Mouse (Mus musculus): Measurements from ENCODE around the gene Gramd2.

The Gramd2 gene

GRCm38 (mm10) chr9:59668473-59668872, 11.5 kb upstream of the Gramd2 start:
- DNase-seq (ENCODE audit: low spot score in 2 of 2), result no peak

DNA sequence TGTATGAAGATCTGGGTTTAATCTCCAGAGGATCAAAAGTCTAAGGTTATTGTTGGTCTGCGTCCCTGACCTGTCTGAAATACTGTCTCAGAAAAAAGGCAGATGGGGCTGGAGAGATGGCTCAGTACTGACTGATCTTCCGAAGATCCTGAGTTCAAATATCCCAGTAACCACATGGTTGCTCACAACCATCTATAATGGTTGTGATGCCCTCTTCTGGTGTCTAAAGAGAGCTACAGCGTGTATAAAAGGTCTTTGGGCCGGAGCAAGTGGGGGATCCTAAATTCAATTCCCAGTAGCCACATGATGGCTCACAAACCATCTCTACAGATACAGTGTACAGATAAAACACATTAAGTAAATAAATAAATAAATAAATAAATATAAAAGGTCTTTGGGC, 10.8 kb upstream of the Gramd2 start:
- no peak for DNase-seq (ENCODE audit: low spot score in 2 of 2)

DNA sequence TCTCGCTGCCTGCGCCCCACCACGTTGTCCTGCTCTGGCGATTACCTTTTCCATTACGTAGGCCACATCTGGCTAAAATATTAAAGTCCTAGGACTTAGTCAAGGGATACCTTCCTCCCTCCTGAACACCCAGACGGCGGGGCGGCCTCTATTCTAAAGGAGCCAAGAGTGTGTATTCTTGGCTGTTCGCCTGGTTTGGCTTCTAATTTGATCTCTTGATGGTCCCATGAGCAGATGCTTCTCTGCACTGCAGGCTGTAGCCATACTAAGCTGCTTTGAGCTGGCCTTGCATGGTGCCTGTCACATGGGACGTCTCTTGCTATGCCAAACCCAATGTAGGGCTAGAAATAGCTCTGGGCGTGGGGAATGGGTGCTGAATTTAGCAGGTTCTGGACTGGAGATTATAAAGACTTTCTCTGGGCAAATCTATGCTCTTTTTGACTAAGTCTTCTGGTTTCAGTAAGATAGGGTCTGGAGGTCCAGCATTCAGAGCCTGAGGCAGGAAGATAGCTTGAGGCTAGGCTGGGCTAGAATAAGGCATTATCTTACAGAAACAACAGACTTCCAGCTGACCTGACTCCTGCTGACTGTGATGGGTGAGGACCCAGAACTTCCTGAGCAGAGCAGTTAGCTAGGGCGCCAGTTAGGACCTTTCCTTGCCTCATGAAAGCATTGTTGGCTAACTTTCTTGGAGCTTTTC, 7.6 kb upstream of the Gramd2 start:
- DNase-seq (ENCODE audit: low spot score in 2 of 2), result no peak

DNA sequence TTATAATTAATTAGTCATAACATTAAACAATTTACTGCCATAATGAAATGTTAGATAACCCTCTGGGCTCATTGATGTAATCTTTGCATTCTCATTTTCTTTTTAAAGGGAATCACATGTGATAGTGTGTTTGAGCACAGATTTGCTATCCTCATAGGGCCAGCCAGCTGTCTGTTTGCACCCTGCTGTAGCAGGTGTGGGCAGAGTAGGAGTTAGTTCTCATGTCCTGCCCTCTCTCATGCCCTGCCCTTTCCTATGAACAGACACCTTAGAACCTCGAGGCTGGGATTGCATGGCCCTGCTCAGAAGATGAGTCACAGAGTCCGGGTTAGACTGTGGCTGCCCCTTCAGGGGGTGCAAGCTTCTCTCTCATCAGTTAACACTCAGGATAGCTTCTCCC, 6.5 kb upstream of the Gramd2 start:
- no peak for DNase-seq (ENCODE audit: low spot score in 2 of 2)

DNA sequence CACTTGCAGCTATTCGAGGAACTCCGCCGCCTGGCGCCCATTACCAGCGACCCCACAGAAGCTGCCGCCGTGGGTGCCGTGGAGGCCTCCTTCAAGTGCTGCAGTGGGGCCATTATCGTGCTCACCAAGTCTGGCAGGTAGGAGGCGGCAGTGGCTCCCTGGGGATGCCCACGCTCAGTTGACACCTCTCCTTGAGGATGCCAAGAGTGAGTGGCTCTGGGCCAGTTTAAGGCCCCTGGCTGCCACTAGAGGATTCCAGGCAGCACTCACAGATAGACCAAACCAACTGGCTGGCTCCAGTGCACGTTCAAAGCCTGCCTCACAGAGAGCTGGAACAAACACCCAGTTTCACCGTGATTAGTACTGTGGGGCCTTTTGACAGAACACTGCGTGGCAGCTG, 4.3 kb upstream of the Gramd2 start:
- DNase-seq (ENCODE audit: low spot score in 2 of 2), result no peak

DNA sequence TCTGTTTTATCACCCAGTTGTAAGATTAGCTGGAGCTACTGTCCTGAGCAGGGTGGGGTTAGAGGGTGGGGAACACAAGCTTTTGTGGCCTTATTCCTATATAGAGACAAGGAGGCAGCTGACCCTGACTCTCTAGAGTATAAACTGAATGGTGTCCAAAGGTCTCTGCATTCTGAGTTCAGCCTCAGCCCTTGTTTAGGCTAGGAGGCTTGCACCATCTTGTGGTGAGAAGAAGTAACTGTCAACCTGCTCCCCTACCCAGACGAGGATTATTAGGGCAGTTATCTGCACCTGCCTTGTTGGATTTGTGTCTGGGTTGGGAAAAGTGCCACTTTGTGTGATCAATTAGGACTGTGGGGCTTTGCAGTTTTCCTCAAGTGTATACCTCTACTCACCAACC, 1.6 kb upstream of the Gramd2 start:
- DNase-seq (ENCODE audit: low spot score in 2 of 2), result no peak

DNA sequence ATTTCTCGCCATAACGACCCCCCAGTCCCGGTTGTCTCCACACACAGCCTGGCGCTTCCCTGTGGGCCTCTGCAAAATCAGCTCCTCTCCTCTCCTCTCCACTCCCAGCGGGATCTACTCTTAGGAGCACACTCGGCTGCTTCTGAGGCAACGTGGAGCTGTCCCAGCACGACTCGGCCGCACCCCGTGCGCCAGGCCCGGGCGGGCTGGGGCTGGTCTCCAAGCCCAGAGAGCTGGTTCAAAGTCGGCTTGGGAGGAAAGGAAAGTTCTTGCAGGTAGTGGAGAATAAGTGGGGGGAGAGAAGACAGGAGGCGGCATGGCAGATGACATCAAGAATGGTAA, 561 bp downstream of the Gramd2 start:
- no peak for DNase-seq (ENCODE audit: low spot score in 2 of 2)

DNA sequence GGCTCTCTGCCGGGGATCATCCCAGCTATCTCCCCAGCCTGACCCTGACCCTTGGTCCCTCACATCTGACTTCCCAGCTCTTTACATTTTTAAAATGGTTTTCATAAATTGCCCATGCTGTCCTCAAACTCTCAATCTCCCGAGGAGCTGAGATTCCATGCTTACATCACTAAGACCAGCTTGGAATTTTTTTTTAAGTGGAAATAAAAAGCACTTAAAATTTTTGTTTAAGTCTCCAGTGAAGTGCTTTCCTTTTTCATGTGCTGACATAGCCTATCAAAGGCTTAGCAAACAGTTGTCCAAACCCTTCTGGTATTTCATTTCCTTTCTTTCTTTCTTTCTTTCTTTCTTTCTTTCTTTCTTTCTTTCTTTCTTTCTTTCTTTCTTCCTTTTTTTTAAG, 4.1 kb downstream of the Gramd2 start:
- no peak for DNase-seq (ENCODE audit: low spot score in 2 of 2)

DNA sequence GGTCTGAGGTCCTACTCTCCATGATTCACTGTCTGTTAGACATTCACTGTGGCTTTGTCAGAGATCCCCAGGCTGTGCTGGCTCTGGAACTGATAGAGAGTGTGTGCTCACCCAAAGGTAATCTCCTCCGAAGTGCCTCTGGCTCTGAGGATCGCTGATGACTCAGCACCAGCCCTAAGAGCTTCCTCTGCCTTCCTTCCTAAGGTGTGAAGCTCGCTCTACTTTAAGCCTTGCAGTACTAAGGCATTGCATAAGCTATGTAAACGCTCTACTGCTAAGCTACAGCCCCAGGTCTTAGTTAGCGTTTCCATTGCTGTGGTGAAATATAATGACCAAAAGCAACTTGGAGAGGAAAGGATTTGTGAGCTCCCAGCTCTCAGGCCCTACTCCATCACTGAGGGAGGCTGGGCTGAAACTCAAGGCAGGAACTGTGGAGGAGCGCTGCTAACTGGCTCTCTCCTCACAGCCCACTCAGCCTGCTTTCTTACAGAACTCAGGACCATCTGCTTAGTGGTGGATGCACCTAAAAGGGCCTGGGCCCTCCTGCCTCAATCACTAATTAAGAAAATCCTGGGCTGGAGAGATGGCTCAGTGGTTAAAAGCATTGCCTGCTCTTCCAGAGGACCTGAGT, 7.6 kb downstream of the Gramd2 start:
- DNase-seq (ENCODE audit: low spot score in 2 of 2), result no peak

- peak; percentile 78 to 84 for DNase-seq (ENCODE audit: low spot score in 2 of 2)
Measured at GRCm38 (mm10) chr9:59691635-59692094, 11.7 kb downstream of the Gramd2 start.

DNA sequence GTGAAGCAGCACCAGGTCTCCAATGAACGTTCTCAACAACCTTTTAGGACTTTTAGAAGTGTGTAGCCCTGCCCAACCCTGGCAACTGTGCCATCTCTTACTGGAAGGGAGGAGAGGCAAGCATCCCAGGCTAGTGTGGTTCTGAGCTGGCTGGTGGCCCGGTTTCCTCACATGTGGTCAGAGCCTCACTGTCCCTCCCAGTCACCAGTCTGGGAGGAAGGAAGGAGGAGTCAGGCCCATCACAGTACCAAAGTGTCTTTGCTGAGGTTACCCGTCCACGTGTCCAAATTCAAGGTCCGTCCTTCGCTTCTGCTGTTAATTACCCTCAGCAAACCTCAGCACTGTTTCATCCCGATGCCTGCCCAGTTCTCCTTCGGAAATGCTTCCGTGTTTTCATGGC, 12.2 kb downstream of the Gramd2 start:
- no peak for DNase-seq (ENCODE audit: low spot score in 2 of 2)

- DNase-seq (ENCODE audit: low spot score in 2 of 2), result no peak
Measured at GRCm38 (mm10) chr9:59694571-59695450, 14.9 kb downstream of the Gramd2 start.

DNA sequence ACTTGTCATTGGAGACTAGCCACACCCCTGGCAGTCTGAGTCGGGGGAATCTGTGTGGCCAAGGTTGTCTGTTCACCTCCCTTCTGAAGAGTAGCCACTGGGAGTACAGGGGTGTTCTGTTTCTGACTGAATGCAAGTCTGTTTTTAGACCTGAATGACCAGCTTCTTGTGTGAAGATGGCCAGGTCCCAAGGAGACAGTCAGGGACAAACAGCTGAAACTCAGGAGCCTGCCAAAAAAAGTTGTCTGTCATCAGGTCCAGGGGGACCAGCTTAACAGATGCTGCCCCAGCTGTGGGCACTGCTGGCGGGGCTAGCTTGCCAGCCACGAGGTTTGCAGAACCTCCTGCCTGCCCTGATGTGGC, 15.5 kb downstream of the Gramd2 start:
- no peak for DNase-seq (ENCODE audit: low spot score in 2 of 2)

- DNase-seq (ENCODE audit: low spot score in 2 of 2), result no peak
Measured at GRCm38 (mm10) chr9:59696381-59696780, 16.4 kb downstream of the Gramd2 start.

GRCm38 (mm10) chr9:59701094-59701493, 21.1 kb downstream of the Gramd2 start:
- no peak for DNase-seq (ENCODE audit: low spot score in 2 of 2)

DNA sequence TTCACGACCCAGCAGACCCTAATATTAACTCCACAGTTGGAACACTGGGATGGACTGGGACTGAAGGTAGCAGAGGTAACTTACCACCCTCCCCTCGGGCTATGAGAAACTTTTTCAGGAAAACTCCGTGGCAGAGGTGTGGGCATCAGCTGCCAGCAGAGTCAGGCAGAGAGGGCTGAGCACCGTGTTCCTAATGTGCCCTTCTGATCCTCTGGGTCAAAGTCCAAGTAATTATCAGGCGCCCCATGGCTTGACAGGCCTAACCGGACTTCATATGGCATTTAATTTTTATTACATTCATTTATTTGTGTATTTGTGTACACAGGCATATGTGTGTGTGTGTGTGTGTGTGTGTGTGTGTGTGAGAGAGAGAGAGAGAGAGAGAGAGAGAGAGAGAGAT, 23.2 kb downstream of the Gramd2 start:
- no peak for DNase-seq (ENCODE audit: low spot score in 2 of 2)

DNA sequence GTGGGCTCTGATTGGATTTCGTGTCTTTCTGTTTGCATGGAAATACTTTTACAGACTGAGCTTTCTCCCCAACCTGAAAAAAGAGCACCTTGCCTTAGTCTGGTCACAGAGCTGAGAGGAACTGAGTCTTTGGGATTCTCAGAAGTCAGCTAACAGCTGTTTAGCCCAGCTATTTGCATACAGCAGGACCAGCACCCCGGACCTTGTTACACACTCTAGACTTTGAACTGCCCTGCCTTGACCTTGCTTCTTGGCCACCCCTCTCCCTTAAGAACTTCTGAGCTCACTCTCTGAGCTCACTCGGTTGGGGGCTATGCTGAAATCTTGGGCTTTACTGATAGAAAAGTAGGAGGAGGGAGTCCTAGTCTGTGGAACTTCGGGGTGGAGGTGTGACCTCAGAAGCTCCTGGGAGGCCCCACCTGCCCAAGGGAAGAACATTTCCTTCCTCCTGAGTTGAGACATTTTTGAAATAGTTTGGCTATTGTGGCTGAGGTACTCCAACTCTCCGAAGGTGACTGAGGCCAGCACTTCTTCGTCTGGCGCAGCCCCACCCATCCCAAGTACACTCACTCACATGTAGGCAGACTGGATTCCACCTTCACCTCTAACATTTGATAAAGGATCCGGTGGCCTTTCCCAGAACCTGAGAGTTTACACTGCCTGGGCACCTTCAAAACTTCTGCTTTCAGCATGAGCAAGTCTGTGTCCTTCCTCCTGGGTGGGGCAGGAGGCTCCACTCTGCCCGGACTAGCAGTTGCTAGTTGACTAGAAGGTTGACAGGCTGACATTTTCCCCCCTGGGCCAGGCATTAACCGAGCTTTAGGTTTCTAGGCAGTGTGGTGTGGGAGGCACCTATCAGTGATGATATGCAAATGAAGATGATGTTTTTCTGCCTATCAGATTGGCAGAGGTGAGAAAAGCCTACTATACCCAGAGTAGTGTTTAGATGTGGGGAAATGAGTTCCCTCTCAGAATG, 27.2 kb downstream of the Gramd2 start:
- DNase-seq (ENCODE audit: low spot score in 2 of 2), result no peak

- no peak for DNase-seq (ENCODE audit: low spot score in 2 of 2)
Measured at GRCm38 (mm10) chr9:59709225-59709624, 29.3 kb downstream of the Gramd2 start.

DNA sequence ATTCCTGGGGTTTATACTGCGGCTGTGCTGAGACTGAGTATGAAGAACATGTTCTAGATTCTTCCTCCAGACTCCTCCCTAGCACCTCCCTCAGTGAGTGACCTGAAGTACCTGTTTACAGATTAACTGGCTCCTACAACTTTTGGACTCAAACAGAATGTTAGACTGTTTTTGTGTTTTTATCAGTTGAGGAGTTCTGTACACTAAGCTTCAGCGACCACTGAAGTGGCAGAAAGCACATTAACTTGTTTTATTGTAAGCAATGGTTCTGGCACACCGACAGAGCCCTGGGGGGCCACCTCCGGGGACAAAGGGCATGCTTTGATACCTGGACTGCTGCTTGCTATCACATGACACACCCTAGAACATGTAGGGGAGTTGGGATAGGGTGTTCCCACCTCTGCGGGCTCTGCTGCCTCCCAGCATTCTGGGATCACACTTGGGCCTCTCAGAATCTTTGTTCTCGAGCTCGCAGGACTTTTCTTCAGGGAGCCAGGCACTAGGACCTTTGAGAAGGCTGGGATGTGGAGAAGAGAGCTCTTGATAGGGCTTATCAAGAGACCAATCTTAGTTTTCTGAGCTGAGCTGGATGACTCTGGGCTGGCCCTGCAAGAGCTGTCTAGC, 36.4 kb downstream of the Gramd2 start:
- DNase-seq (ENCODE audit: low spot score in 2 of 2), result no peak

- DNase-seq (ENCODE audit: low spot score in 2 of 2), result no peak
Measured at GRCm38 (mm10) chr9:59718237-59718636, 38.3 kb downstream of the Gramd2 start.

- no peak for DNase-seq (ENCODE audit: low spot score in 2 of 2)
Measured at GRCm38 (mm10) chr9:59721144-59721543, 41.2 kb downstream of the Gramd2 start.
